Mouse (Mus musculus): ENCODE results near the gene Wwox. TPM values are rescaled to one million over a fixed set of nuclear protein-coding genes. Genes with fewer than 3 reads are reported as not detected.

Wwox gene
- polyA plus RNA-seq, 1 experiment = 14.9 TPM

- Histone ChIP-seq H3K27ac (ENCODE audit: control insufficient read depth, insufficient read depth, low read depth, low read length) (no peak overlapping the region), H3K27me3 (ENCODE audit: control insufficient read depth, insufficient read depth, low read length) (no peaks in the 10 kb centered on the region), H3K4me3 (ENCODE audit: control insufficient read depth, low read depth, low read length) (no peak overlapping the region), H3K36me3 (ENCODE audit: control insufficient read depth, insufficient read depth, low read length) (no peaks in the 10 kb centered on the region), H3K4me1 (ENCODE audit: control insufficient read depth, insufficient read depth, low read length) (no peaks in the 10 kb centered on the region)
- TF ChIP-seq CTCF (IDR thresholded peaks at IDR 0.05; ENCODE audit: control insufficient read depth, insufficient read depth, insufficient replicate concordance, low read depth, low read length) (no peak), POLR2A (IDR thresholded peaks at IDR 0.05; ENCODE audit: control insufficient read depth, low read depth, low read length) (no peak)
These were observed 223.6 kb downstream of the Wwox start for GRCm38 (mm10) chr8:114663053-114663452.

DNA sequence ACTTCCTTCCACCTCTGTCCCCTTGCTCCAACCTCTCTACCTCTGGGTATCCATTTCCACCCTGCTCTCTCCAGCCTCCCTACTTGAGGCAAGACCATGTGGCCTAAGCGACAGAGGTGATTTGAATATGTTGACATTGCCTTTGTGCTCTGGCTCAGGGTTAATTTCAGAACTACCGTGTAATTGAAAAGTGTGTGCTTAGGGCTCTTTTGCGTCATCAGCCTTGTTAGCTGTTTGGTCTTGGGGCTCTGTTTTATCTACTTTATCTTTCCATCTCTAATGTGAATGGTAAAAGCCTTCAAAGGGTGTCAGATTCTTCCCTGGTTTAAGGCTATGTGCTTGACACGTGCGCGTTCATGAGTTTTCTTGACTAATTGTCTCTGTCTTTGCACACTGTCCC lies 226.1 kb downstream of the Wwox start:
- TF ChIP-seq CTCF (IDR thresholded peaks at IDR 0.05; ENCODE audit: control insufficient read depth, insufficient read depth, insufficient replicate concordance, low read depth, low read length) (no peak), POLR2A (IDR thresholded peaks at IDR 0.05; ENCODE audit: control insufficient read depth, low read depth, low read length) (no peak)
- Histone ChIP-seq H3K27ac (ENCODE audit: control insufficient read depth, insufficient read depth, low read depth, low read length) (no peak overlapping the region), H3K4me1 (ENCODE audit: control insufficient read depth, insufficient read depth, low read length) (no peaks in the 10 kb centered on the region), H3K36me3 (ENCODE audit: control insufficient read depth, insufficient read depth, low read length) (no peaks in the 10 kb centered on the region), H3K4me3 (ENCODE audit: control insufficient read depth, low read depth, low read length) (no peak overlapping the region), H3K27me3 (ENCODE audit: control insufficient read depth, insufficient read depth, low read length) (no peaks in the 10 kb centered on the region)

DNA sequence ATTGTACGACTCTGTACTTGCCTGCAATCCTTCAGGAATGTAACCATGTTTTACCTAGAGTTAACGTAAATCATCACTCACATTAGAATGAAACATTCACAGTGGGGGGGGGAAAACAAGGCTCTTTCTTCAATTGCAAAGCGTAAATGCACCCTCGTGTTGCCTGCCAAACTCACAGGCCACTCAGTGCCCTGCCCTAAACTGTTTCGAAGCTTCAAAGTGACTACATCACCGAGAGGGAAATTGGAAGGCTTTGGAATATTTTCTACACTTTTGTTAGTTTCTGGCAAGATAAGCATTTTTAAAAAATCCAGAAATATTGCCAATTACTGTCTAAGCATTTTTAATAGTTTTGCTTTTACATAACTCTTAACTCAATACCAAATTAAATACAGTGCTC lies 231.3 kb downstream of the Wwox start:
- H3K4me1 ChIP-seq (ENCODE audit: control insufficient read depth, insufficient read depth, low read length) = no peaks in the 10 kb centered on the region
- no peak overlapping the region for H3K27ac ChIP-seq (ENCODE audit: control insufficient read depth, insufficient read depth, low read depth, low read length)
- no peaks in the 10 kb centered on the region for H3K27me3 ChIP-seq (ENCODE audit: control insufficient read depth, insufficient read depth, low read length)
- no peak for TF ChIP-seq POLR2A (IDR thresholded peaks at IDR 0.05; ENCODE audit: control insufficient read depth, low read depth, low read length)
- no peak for TF ChIP-seq CTCF (IDR thresholded peaks at IDR 0.05; ENCODE audit: control insufficient read depth, insufficient read depth, insufficient replicate concordance, low read depth, low read length)
- H3K4me3 ChIP-seq (ENCODE audit: control insufficient read depth, low read depth, low read length) = no peak overlapping the region
- no peaks in the 10 kb centered on the region for H3K36me3 ChIP-seq (ENCODE audit: control insufficient read depth, insufficient read depth, low read length)

GRCm38 (mm10) chr8:114671237-114671674 lies 231.8 kb downstream of the Wwox start:
- no peak overlapping the region for H3K4me3 ChIP-seq (ENCODE audit: control insufficient read depth, low read depth, low read length)
- TF ChIP-seq CTCF (IDR thresholded peaks at IDR 0.05; ENCODE audit: control insufficient read depth, insufficient read depth, insufficient replicate concordance, low read depth, low read length) (no peak), POLR2A (IDR thresholded peaks at IDR 0.05; ENCODE audit: control insufficient read depth, low read depth, low read length) (no peak)
- no peak overlapping the region; the same call in 1 of the 2 replicates for H3K27ac ChIP-seq (ENCODE audit: control insufficient read depth, insufficient read depth, low read depth, low read length)
- H3K27me3 ChIP-seq (ENCODE audit: control insufficient read depth, insufficient read depth, low read length) = no peaks in the 10 kb centered on the region
- no peaks in the 10 kb centered on the region for H3K36me3 ChIP-seq (ENCODE audit: control insufficient read depth, insufficient read depth, low read length)
- no peaks in the 10 kb centered on the region for H3K4me1 ChIP-seq (ENCODE audit: control insufficient read depth, insufficient read depth, low read length)

- no peak overlapping the region for H3K27ac ChIP-seq (ENCODE audit: control insufficient read depth, insufficient read depth, low read depth, low read length)
These were observed 234.0 kb downstream of the Wwox start for GRCm38 (mm10) chr8:114673416-114673815.

GRCm38 (mm10) chr8:114675151-114675550 lies 235.7 kb downstream of the Wwox start:
- TF ChIP-seq POLR2A (IDR thresholded peaks at IDR 0.05; ENCODE audit: control insufficient read depth, low read depth, low read length) = no peak
- TF ChIP-seq CTCF (IDR thresholded peaks at IDR 0.05; ENCODE audit: control insufficient read depth, insufficient read depth, insufficient replicate concordance, low read depth, low read length) = no peak
- H3K4me3 ChIP-seq (ENCODE audit: control insufficient read depth, low read depth, low read length) = no peak overlapping the region
- no peaks in the 10 kb centered on the region for H3K36me3 ChIP-seq (ENCODE audit: control insufficient read depth, insufficient read depth, low read length)
- H3K27me3 ChIP-seq (ENCODE audit: control insufficient read depth, insufficient read depth, low read length) = no peaks in the 10 kb centered on the region
- no peaks in the 10 kb centered on the region for H3K4me1 ChIP-seq (ENCODE audit: control insufficient read depth, insufficient read depth, low read length)
- no peak overlapping the region for H3K27ac ChIP-seq (ENCODE audit: control insufficient read depth, insufficient read depth, low read depth, low read length)

More at GRCm38 (mm10) chr8:114673416-114673815, 234.0 kb downstream of the Wwox start:
- TF ChIP-seq POLR2A (IDR thresholded peaks at IDR 0.05; ENCODE audit: control insufficient read depth, low read depth, low read length) = no peak
- no peak for TF ChIP-seq CTCF (IDR thresholded peaks at IDR 0.05; ENCODE audit: control insufficient read depth, insufficient read depth, insufficient replicate concordance, low read depth, low read length)
- no peaks in the 10 kb centered on the region for H3K36me3 ChIP-seq (ENCODE audit: control insufficient read depth, insufficient read depth, low read length)
- no peaks in the 10 kb centered on the region for H3K27me3 ChIP-seq (ENCODE audit: control insufficient read depth, insufficient read depth, low read length)
- H3K4me1 ChIP-seq (ENCODE audit: control insufficient read depth, insufficient read depth, low read length) = no peaks in the 10 kb centered on the region
- no peak overlapping the region for H3K4me3 ChIP-seq (ENCODE audit: control insufficient read depth, low read depth, low read length)

DNA sequence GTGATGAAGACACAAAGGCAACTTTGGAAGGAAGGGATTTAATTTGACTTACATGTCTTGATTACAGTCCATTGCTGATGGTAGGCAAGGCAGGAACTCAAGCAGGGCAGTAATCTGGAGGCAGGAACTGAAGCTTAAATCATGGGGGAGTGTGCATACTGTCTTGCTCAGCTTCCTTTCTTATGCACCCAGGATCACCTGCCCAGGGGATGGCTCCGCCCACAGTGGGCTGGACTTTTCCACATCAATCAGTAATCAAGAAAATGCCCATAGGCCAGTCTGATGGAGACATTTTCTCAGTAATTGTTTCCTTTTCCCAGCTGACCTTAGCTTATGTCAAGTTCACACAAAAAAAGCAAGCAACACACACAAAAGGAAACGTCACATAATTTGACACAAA lies 237.5 kb downstream of the Wwox start:
- Histone ChIP-seq H3K4me3 (ENCODE audit: control insufficient read depth, low read depth, low read length) (no peak overlapping the region), H3K4me1 (ENCODE audit: control insufficient read depth, insufficient read depth, low read length) (no peaks in the 10 kb centered on the region), H3K36me3 (ENCODE audit: control insufficient read depth, insufficient read depth, low read length) (no peaks in the 10 kb centered on the region), H3K27me3 (ENCODE audit: control insufficient read depth, insufficient read depth, low read length) (no peaks in the 10 kb centered on the region), H3K27ac (ENCODE audit: control insufficient read depth, insufficient read depth, low read depth, low read length) (no peak overlapping the region)
- TF ChIP-seq CTCF (IDR thresholded peaks at IDR 0.05; ENCODE audit: control insufficient read depth, insufficient read depth, insufficient replicate concordance, low read depth, low read length) (no peak), POLR2A (IDR thresholded peaks at IDR 0.05; ENCODE audit: control insufficient read depth, low read depth, low read length) (no peak)
